Comparison of ENCODE assay signal across 21 mouse cellular contexts in the genomic region with DNA sequence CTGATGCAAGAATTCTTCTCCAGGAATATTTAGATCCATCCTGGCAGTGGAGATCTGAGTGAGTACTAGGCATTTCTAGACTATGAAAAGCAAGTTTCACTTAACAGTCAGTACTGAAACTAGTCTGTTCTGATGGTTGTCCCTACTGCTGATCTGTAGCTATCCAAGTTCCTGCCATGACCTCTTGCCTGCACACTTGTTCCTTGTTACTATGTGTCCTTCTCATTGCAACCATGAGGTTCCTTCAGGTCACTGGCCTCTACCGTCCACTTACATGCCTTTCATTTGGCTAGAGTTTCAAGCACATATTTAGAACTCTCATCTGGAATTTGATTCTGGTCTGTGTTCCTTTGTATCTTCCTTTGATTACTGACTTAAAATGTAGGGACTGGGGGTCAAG. TPM values are rescaled to one million over a fixed set of nuclear protein-coding genes. Genes with fewer than 3 reads are reported as not detected.
DNase-seq lines count a peak whose midpoint lies in the region; ATAC-seq and TF ChIP-seq lines count a peak whose summit lies in the region.
"Had no signal": no experiment of that assay in that cellular context is flagged by ENCODE, and none has a peak within 500 bp of the region (broad histone marks: within the 10 kb centered on the region; RNA-seq: fewer than 3 reads in every experiment).

No protein-coding gene starts in this region.

- WGBS in heart, adult 2 months: 42% methylated on average over 1 of the region's 1 CpGs
- 22% methylated on average over 1 of the region's 1 CpGs for WGBS in heart, postnatal 0 days

- DNase-seq in gastrocnemius, adult 18-20 months (ENCODE audit: low spot score): peak; percentile 52
- no peak for DNase-seq in gastrocnemius, postnatal 10 days
- peak in 1 of 2 experiments; percentile 8 for DNase-seq in heart, adult 2 months
- no peak for DNase-seq in heart, postnatal 36 days
- DNase-seq in heart, postnatal 0 days (ENCODE audit: low spot score): no peak
- no peak for DNase-seq in heart, postnatal 10 days
- DNase-seq in ovary, postnatal 14 days (ENCODE audit: low spot score): no peak
- DNase-seq: adrenal gland, postnatal 14 days; B cell, adult 2 months; cerebellum, adult 11-12 months; cerebellum, adult 9-10 months; cerebellum, postnatal 25 days; kidney, adult 18-20 months had no signal

- H3K27ac ChIP-seq in heart, adult 2 months: peak overlapping the region; percentile 26
- H3K27ac ChIP-seq in heart, postnatal 0 days (ENCODE audit: low read depth): peak overlapping the region; percentile 70
- H3K27ac ChIP-seq: embryonic facial prominence, embryonic 12.5 days; forebrain, embryonic 15.5 days; hindbrain, embryonic 10.5 days; hindbrain, embryonic 14.5 days; intestine, embryonic 15.5 days had no signal

- no peak overlapping the region for H3K4me2 ChIP-seq in heart, postnatal 0 days (ENCODE audit: low read depth, low read length)
- H3K4me2 ChIP-seq: embryonic facial prominence, embryonic 12.5 days; forebrain, embryonic 15.5 days; hindbrain, embryonic 14.5 days; intestine, embryonic 15.5 days had no signal

- intact Hi-C loops in heart, adult 2 months (cut with DNase I): loop anchor here (5.0 kb wide), 1 partner anchor 35 kb away; no protein-coding TSS in a partner anchor
- intact Hi-C loops in heart, postnatal 36 days (cut with DNase I): loop anchor here (5.0 kb wide), 1 partner anchor 35 kb away; no protein-coding TSS in a partner anchor
- intact Hi-C loops in heart, postnatal 10 days (cut with DNase I): loop anchor here (10.0 kb wide), 1 partner anchor 62 kb away; no protein-coding TSS in a partner anchor

- H3K36me3 ChIP-seq in heart, adult 2 months (ENCODE audit: control insufficient read depth, insufficient read depth, low read length): peaks cover 2% of the 10 kb centered on the region; the same call in 1 of the 2 replicates
- H3K36me3 ChIP-seq in heart, postnatal 0 days (replicated peaks; ENCODE audit: control insufficient read depth, insufficient read depth, low read length): no peaks in the 10 kb centered on the region
- H3K36me3 ChIP-seq: embryonic facial prominence, embryonic 12.5 days; forebrain, embryonic 15.5 days; G1E; hindbrain, embryonic 10.5 days; intestine, embryonic 15.5 days had no signal

- TF ChIP-seq EP300 in heart, adult 2 months (IDR thresholded peaks at IDR 0.05; ENCODE audit: insufficient read depth, low read depth, low read length): no peak
- no peak for TF ChIP-seq EP300 in heart, postnatal 0 days (IDR thresholded peaks at IDR 0.05; ENCODE audit: low read depth)

- no peak overlapping the region for H3K9ac ChIP-seq in heart, adult 2 months (ENCODE audit: low read depth, low read length)
- no peak overlapping the region for H3K9ac ChIP-seq in heart, postnatal 0 days (replicated peaks; ENCODE audit: low read depth, low read length)
- H3K9ac ChIP-seq: embryonic facial prominence, embryonic 12.5 days; forebrain, embryonic 15.5 days; hindbrain, embryonic 14.5 days; intestine, embryonic 15.5 days had no signal

- H3K4me3 ChIP-seq in heart, adult 2 months: no peak overlapping the region
- no peak overlapping the region for H3K4me3 ChIP-seq in heart, postnatal 0 days (ENCODE audit: low read depth, low read length)
- H3K4me3 ChIP-seq: embryonic facial prominence, embryonic 12.5 days; forebrain, embryonic 15.5 days; hindbrain, embryonic 10.5 days; intestine, embryonic 15.5 days had no signal

- peaks cover 2% of the 10 kb centered on the region for H3K4me1 ChIP-seq in heart, adult 2 months (ENCODE audit: control insufficient read depth, insufficient read depth, low read length)
- peaks cover 31% of the 10 kb centered on the region for H3K4me1 ChIP-seq in heart, postnatal 0 days (ENCODE audit: control insufficient read depth, insufficient read depth)
- H3K4me1 ChIP-seq: embryonic facial prominence, embryonic 12.5 days; forebrain, embryonic 15.5 days; hindbrain, embryonic 10.5 days; intestine, embryonic 15.5 days had no signal

- no peak for TF ChIP-seq CTCF in heart, adult 2 months (IDR thresholded peaks at IDR 0.05)
- no peak for TF ChIP-seq CTCF in heart, postnatal 0 days (IDR thresholded peaks at IDR 0.05; ENCODE audit: low read depth)

- H3K79me2 ChIP-seq in heart, adult 2 months (replicated peaks; ENCODE audit: control insufficient read depth, insufficient read depth, low read length): no peaks in the 10 kb centered on the region

- H3K27me3 ChIP-seq in heart, adult 2 months (ENCODE audit: control insufficient read depth, insufficient read depth, low read length): no peaks in the 10 kb centered on the region
- H3K27me3 ChIP-seq in heart, postnatal 0 days (ENCODE audit: control insufficient read depth, insufficient read depth, low read length): no peaks in the 10 kb centered on the region
- H3K27me3 ChIP-seq: embryonic facial prominence, embryonic 12.5 days; forebrain, embryonic 15.5 days; intestine, embryonic 15.5 days had no signal

- ATAC-seq in heart, postnatal 0 days (ENCODE audit: insufficient read depth, low read depth): no peak
- ATAC-seq: CD4-positive, CD25-positive, alpha-beta regulatory T cell, adult 4 months; forebrain, embryonic 15.5 days; intestine, embryonic 15.5 days had no signal

- no peaks in the 10 kb centered on the region for H3K9me3 ChIP-seq in heart, postnatal 0 days (replicated peaks; ENCODE audit: control insufficient read depth, low read length)
- H3K9me3 ChIP-seq: embryonic facial prominence, embryonic 12.5 days; forebrain, embryonic 15.5 days; G1E; hindbrain, embryonic 10.5 days; intestine, embryonic 15.5 days had no signal

- no peak for TF ChIP-seq POLR2A in heart, adult 2 months (IDR thresholded peaks at IDR 0.05; ENCODE audit: insufficient read depth, low read depth, low read length)

RNA-seq across cellular contexts. Expression of a gene that starts 37.9 kb away (rescaled TPM):
- 100 to 1,000 TPM; 235 to 243 TPM for total RNA-seq in gastrocnemius, adult 18-20 months (2021)
- total RNA-seq in gastrocnemius, postnatal 10 days (2021): 100 to 1,000 TPM; 285 to 287 TPM
- total RNA-seq in heart, adult 2 months (2021): 10 to 100 TPM; 81.9 to 90.3 TPM
- polyA plus RNA-seq in heart, adult 2 months (2012; rRNA removed): 26.8 and 59.6 TPM in 2 replicates
- 100 to 1,000 TPM in 1 of 2 experiments, 10 to 100 TPM in 1; 95.3 to 107 TPM for total RNA-seq in heart, postnatal 36 days (2021)
- total RNA-seq in heart, postnatal 0 days (2014; rRNA removed; ENCODE audit: low replicate concordance): 37.6 and 41.6 TPM in 2 replicates
- polyA plus RNA-seq in heart, postnatal 0 days (2015; fragmentation: Nextera tagmentation; extraction: Ambion mirVana): 15.5 and 17.7 TPM in 2 replicates
- total RNA-seq in heart, postnatal 10 days (2021): 10 to 100 TPM; 67.1 to 70.1 TPM
- total RNA-seq: granulocyte monocyte progenitor cell, adult 5-6 weeks had no signal
- polyA plus RNA-seq: CD4-positive, CD25-positive, alpha-beta regulatory T cell, adult 4 months; G1E had no signal
